Mouse (Mus musculus): ENCODE data around the gene Moap1.

The Moap1 gene

GRCm38 (mm10) chr12:102743589-102744574 lies at the start of gene Moap1, which contains the start of gene Tmem251:
Gene Moap1 (minus strand): TSS chr12:102743661.
Gene Tmem251 (plus strand): TSS chr12:102743762.
- peak; percentile 86 for DNase-seq (ENCODE audit: low read depth, low spot score)

GRCm38 (mm10) chr12:102787927-102788326 lies 44.5 kb upstream of the Moap1 start:
- no peak for DNase-seq (ENCODE audit: low read depth, low spot score)

- DNase-seq (ENCODE audit: low read depth, low spot score), result no peak
Measured at GRCm38 (mm10) chr12:102785593-102785985, 42.1 kb upstream of the Moap1 start.

- DNase-seq (ENCODE audit: low read depth, low spot score), result no peak
Measured at GRCm38 (mm10) chr12:102784899-102785592, 41.6 kb upstream of the Moap1 start.

GRCm38 (mm10) chr12:102782841-102783240 lies 39.4 kb upstream of the Moap1 start:
- no peak for DNase-seq (ENCODE audit: low read depth, low spot score)

GRCm38 (mm10) chr12:102779452-102779851 lies 36.0 kb upstream of the Moap1 start:
- peak; percentile 18 for DNase-seq (ENCODE audit: low read depth, low spot score)

- no peak for DNase-seq (ENCODE audit: low read depth, low spot score)
Measured at GRCm38 (mm10) chr12:102778151-102778550, 34.7 kb upstream of the Moap1 start.

- DNase-seq (ENCODE audit: low read depth, low spot score), result no peak
Measured at GRCm38 (mm10) chr12:102776035-102776434, 32.6 kb upstream of the Moap1 start.

- DNase-seq (ENCODE audit: low read depth, low spot score), result no peak
Measured at GRCm38 (mm10) chr12:102772676-102773075, 29.2 kb upstream of the Moap1 start.

GRCm38 (mm10) chr12:102771601-102772000 lies 28.1 kb upstream of the Moap1 start:
- peak; percentile 18 for DNase-seq (ENCODE audit: low read depth, low spot score)

- peak; percentile 9 for DNase-seq (ENCODE audit: low read depth, low spot score)
Measured at GRCm38 (mm10) chr12:102769000-102769399, 25.5 kb upstream of the Moap1 start.

- DNase-seq (ENCODE audit: low read depth, low spot score), result no peak
Measured at GRCm38 (mm10) chr12:102763696-102764095, 20.2 kb upstream of the Moap1 start.

- DNase-seq (ENCODE audit: low read depth, low spot score), result no peak
Measured at GRCm38 (mm10) chr12:102761668-102762067, 18.2 kb upstream of the Moap1 start.

- DNase-seq (ENCODE audit: low read depth, low spot score), result peak; percentile 10
Measured at GRCm38 (mm10) chr12:102758936-102759335, 15.5 kb upstream of the Moap1 start.

- DNase-seq (ENCODE audit: low read depth, low spot score), result peak; percentile 20
Measured at GRCm38 (mm10) chr12:102758403-102758756, 14.9 kb upstream of the Moap1 start, which contains the start of gene Gm20604. Gene Gm20604 (minus strand): TSS chr12:102758672.

- peak; percentile 97 for DNase-seq (ENCODE audit: low read depth, low spot score)
Measured at GRCm38 (mm10) chr12:102757689-102758402, 14.4 kb upstream of the Moap1 start, which contains the start of the genes Gm28051, Gon7 and Ubr7. Gene Gm28051 (minus strand): TSS chr12:102757765. Gene Gon7 (minus strand): TSS chr12:102757803. Gene Ubr7 (plus strand): TSS chr12:102757967.

GRCm38 (mm10) chr12:102757055-102757688 lies 13.7 kb upstream of the Moap1 start:
- peak; percentile 40 for DNase-seq (ENCODE audit: low read depth, low spot score)

- DNase-seq (ENCODE audit: low read depth, low spot score), result peak; percentile 61
Measured at GRCm38 (mm10) chr12:102756304-102756703, 12.8 kb upstream of the Moap1 start.

- DNase-seq (ENCODE audit: low read depth, low spot score), result no peak
Measured at GRCm38 (mm10) chr12:102748256-102748655, 4.8 kb upstream of the Moap1 start.

- DNase-seq (ENCODE audit: low read depth, low spot score), result peak; percentile 62
Measured at GRCm38 (mm10) chr12:102744839-102745238, 1.4 kb upstream of the Moap1 start.

- no peak for DNase-seq (ENCODE audit: low read depth, low spot score)
Measured at GRCm38 (mm10) chr12:102743036-102743588, 349 bp downstream of the Moap1 start.

Data from 3T3-L1 (cell line).